Mouse (Mus musculus) kidney, adult 2 months (tissue): ENCODE measurements around the gene Fam89b. TPM values are rescaled to one million over a fixed set of nuclear protein-coding genes. Genes with fewer than 3 reads are reported as not detected.

Source experiments
- DNase-seq: peaks from one replicate; pipeline ENCODE4 v3.0.0; 2021
- H3K27ac ChIP-seq: fragments of 200-500 bp; 2 replicates; pipeline ENCODE4 v1.5.1; 2012; ENCODE audit warnings: low read depth, low read length, control low read depth, inconsistent platforms; ENCODE audit not compliant: insufficient read depth
- H3K27me3 ChIP-seq: fragments of 200-500 bp; replicated peaks from 2 replicates; pipeline ENCODE4 v1.6.1; 2012; ENCODE audit warnings: mild to moderate bottlenecking, moderate library complexity, low read length, inconsistent platforms; ENCODE audit not compliant: control insufficient read depth, insufficient read depth
- H3K36me3 ChIP-seq: fragments of 200-500 bp; 2 replicates; pipeline ENCODE4 v1.6.1; 2012; ENCODE audit warnings: mild to moderate bottlenecking, moderate library complexity, low read length, inconsistent platforms; ENCODE audit not compliant: control insufficient read depth, insufficient read depth
- H3K4me1 ChIP-seq: fragments of 200-500 bp; 2 replicates; pipeline ENCODE4 v1.6.1; 2011; ENCODE audit warnings: low read length; ENCODE audit not compliant: control insufficient read depth, insufficient read depth
- H3K4me3 ChIP-seq: fragments of 200-500 bp; 2 replicates; pipeline ENCODE4 v1.5.1; 2011; ENCODE audit warnings: mild to moderate bottlenecking, low read depth, low read length, control low read depth; ENCODE audit not compliant: insufficient read depth
- CTCF ChIP-seq: fragments of 200-500 bp; conservative IDR thresholded peaks from 2 replicates; pipeline ENCODE4 v1.5.1; 2011; ENCODE audit warnings: low read depth, mild to moderate bottlenecking, control low read depth, low read length, moderate library complexity, mixed read lengths; ENCODE audit not compliant: insufficient read depth, insufficient read length
- POLR2A ChIP-seq: fragments of 200-500 bp; IDR thresholded peaks from one replicate; pipeline ENCODE4 v1.6.1; 2011; ENCODE audit warnings: low read depth, low read length, control low read depth
- WGBS: fragments of 180-500 bp; shearing (Covaris S2); methylation state at CpG from one replicate; pipeline ENCODE4 v1.1.7; 2018; 5-methylcytosine and 5-hydroxymethylcytosine counted together
- polyA plus RNA-seq: library from polyadenylated mRNA; depleted of rRNA; stranded (reverse); fragments of >200 nt; gene quantifications from 2 replicates; pipeline ENCODE4 v1.2.3, GENCODE M21; 2012

Fam89b gene
- polyA plus RNA-seq, 1 experiment, result 93.8 TPM

DNA sequence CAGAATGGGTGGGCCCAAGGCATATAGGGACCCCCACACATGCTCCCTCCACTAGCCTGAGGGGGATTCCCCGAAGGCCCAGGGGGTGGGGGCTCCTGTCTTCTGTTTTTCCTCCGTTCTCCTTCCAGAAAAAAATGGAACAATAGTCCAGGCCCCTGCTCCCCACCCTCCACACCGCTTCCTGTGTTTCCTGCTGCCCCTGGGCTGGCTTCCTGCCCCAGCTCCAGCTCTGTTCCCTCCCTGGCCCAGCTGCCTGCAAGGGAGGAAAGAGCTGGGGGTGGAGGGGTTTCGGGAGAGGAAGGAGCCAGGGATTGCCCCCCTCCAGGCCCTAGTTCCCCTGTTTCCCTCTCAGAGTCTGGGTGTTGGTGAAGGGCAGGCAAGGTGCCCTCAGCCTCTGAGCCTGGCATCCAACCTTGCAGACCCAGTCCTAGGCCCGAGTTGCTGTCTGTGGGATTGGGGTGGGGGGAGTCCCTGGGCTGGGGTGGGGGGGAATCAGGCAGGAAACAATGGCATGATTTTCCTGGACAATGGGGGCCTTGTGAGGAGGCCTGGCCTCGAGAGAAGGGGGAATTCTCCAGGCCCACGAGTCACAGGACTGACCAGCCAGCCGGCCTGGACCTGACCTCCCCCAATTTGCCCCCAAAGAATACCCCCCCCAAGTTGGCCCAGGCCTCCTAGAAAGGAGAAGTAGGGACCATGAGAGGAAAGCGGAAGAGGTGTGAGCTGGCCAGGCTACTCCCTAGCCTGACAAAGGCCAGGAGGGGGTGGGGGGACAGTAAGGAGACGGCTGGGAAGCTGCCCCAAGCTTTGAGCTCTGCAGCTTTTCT, 37.2 kb downstream of the Fam89b start:
- H3K36me3 ChIP-seq, result peaks cover 3% of the 10 kb centered on the region; the same call in 1 of the 2 replicates
- 32% methylated on average over 10 of the region's 10 CpGs for WGBS
- TF ChIP-seq POLR2A (no peak), CTCF (no peak)
- no peaks in the 10 kb centered on the region for H3K27me3 ChIP-seq
- peak overlapping the region; percentile 81 for H3K27ac ChIP-seq
- peak; percentile 83 for DNase-seq
- H3K4me3 ChIP-seq, result peak overlapping the region; percentile 88
- H3K4me1 ChIP-seq, result peaks cover 14% of the 10 kb centered on the region

DNA sequence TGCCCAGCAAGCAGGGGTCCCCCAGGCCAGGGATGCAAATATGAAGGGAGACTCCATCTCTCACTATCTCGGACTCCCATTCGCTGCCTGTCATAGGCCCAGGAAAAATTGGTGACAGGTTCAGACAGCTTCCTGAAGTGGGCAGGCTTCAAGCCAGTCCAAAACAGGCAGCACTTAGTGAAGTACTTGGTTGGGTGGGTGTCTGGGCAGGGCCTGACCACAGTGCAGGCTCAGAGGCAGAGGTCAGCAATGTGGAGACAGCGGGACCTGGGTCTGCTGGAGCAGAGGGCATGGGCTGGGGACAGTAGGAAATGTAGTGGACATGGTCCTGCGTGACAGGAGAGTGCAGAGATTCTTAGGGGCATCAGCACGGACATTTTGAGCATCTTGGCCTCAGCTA, 37.9 kb downstream of the Fam89b start:
- TF ChIP-seq CTCF, result no peak
- TF ChIP-seq POLR2A, result no peak
- Histone ChIP-seq H3K4me1 (peaks cover 14% of the 10 kb centered on the region), H3K27me3 (no peaks in the 10 kb centered on the region), H3K4me3 (peak overlapping the region; percentile 88), H3K36me3 (peaks cover under 1% of the 10 kb centered on the region; the same call in 1 of the 2 replicates), H3K27ac (peak overlapping the region; percentile 81)
- DNase-seq, result no peak
- 39% methylated on average over 5 of the region's 5 CpGs for WGBS

DNA sequence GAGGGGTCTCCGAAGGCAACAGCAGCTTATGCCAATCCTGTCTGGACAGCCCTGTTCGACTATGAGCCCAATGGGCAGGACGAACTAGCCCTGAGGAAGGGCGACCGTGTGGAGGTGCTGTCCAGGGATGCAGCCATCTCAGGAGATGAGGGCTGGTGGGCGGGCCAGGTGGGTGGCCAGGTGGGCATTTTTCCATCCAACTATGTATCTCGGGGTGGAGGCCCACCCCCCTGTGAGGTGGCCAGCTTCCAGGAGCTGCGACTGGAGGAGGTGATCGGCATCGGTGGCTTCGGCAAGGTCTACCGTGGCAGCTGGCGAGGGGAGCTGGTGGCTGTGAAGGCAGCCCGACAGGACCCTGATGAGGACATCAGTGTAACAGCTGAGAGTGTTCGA, 39.1 kb downstream of the Fam89b start:
- Histone ChIP-seq H3K27me3 (no peaks in the 10 kb centered on the region), H3K4me1 (peaks cover 14% of the 10 kb centered on the region), H3K4me3 (peak overlapping the region; percentile 88), H3K36me3 (0 out of 2 replicates have a peak, but pooled peaks cover 2% of the 10 kb centered on the region), H3K27ac (peak overlapping the region; percentile 92; the same call in 1 of the 2 replicates)
- no peak for TF ChIP-seq CTCF
- no peak for TF ChIP-seq POLR2A
- no peak for DNase-seq
- WGBS, result 13% methylated on average over 15 of the region's 15 CpGs

DNA sequence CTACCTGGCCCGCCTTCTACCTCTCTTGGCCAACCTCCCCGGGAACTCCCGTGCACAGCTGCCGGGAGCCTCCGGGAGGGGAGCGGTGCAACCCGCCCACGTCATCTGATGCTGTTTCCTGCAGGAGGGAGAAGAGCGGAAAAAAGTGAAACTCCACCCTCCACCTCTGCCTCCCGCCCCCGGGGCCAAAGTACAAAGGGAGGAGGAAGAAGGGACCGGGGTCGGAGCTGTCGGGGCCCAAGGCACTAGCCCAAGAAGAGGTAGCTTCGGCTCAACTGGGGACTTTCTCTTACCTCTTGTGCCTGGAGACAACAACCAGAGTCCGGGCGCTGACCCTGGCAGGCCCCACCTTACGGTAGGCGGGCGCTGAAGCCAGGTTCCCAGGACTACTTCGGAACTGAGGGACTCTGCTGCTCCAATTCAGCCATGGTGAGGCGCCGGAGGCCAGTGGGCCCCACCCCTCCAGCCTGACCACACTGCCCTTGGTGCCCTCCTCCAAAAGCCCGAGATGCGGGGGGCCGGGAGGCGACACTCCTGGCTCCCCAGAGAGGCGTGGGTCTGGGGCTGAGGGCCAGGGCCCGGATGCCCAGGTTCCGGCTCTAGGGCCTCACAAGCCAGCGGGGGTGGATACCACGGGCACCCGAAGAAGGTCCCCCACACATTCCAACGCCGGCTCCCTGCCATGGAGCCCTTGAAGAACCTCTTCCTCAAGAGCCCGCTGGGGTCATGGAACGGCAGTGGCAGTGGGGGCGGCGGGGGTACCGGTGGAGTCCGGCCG, 39.7 kb downstream of the Fam89b start:
- no peak for TF ChIP-seq CTCF
- TF ChIP-seq POLR2A, result peak; percentile 41
- Histone ChIP-seq H3K36me3 (0 out of 2 replicates have a peak, but pooled peaks cover 2% of the 10 kb centered on the region), H3K4me1 (peaks cover 14% of the 10 kb centered on the region), H3K27ac (peak overlapping the region; percentile 92), H3K4me3 (peak overlapping the region; percentile 88), H3K27me3 (no peaks in the 10 kb centered on the region)
- WGBS, result 1% methylated on average over 42 of the region's 42 CpGs
- DNase-seq, result peak; percentile 97

DNA sequence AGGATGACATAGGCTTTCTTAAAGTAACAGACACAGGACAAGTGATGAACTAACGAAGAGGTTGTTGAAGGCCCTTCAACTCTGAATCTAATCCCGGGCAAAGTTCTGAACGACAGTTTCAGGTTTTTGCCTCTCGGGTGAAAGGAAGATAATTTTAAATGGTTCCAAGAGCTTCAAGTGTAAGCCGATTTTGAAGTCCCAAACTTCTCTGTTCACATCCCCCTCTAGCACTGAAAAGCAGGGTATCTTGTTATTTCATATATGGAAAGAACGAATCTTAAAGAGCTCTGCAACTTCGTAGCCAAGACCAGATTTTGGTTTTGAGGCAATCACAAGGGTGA, 40.4 kb downstream of the Fam89b start:
- Histone ChIP-seq H3K27ac (peak overlapping the region; percentile 92), H3K4me3 (peak overlapping the region; percentile 88), H3K4me1 (peaks cover 14% of the 10 kb centered on the region), H3K27me3 (no peaks in the 10 kb centered on the region), H3K36me3 (0 out of 2 replicates have a peak, but pooled peaks cover 2% of the 10 kb centered on the region)
- TF ChIP-seq CTCF, result no peak
- no peak for TF ChIP-seq POLR2A
- WGBS, result 1% methylated on average over 7 of the region's 7 CpGs
- no peak for DNase-seq

GRCm38 (mm10) chr19:5688200-5689087, 41.0 kb downstream of the Fam89b start, which contains the start of the genes Map3k11 and Pcnx3:
Gene Map3k11 (plus strand): TSS chr19:5688742.
Gene Pcnx3 (minus strand): TSS chr19:5688908.
- H3K27me3 ChIP-seq, result no peaks in the 10 kb centered on the region
- 0 out of 2 replicates have a peak, but pooled peaks cover 2% of the 10 kb centered on the region for H3K36me3 ChIP-seq
- DNase-seq, result peak; percentile 99
- under 1% methylated on average over 69 of the region's 69 CpGs for WGBS
- H3K27ac ChIP-seq, result peak within 1 kb of the TSS; percentile 92
- no peak for TF ChIP-seq POLR2A
- no peak for TF ChIP-seq CTCF
- H3K4me3 ChIP-seq, result peak within 1 kb of the TSS; percentile 88
- peaks cover 14% of the 10 kb centered on the region for H3K4me1 ChIP-seq
